Mouse (Mus musculus): ENCODE measurements around the gene Reep6. TPM values are rescaled to one million over a fixed set of nuclear protein-coding genes. Genes with fewer than 3 reads are reported as not detected.

The Reep6 gene
- polyA plus RNA-seq, 1 experiment from 2014 or later, result 4.5 TPM

DNA sequence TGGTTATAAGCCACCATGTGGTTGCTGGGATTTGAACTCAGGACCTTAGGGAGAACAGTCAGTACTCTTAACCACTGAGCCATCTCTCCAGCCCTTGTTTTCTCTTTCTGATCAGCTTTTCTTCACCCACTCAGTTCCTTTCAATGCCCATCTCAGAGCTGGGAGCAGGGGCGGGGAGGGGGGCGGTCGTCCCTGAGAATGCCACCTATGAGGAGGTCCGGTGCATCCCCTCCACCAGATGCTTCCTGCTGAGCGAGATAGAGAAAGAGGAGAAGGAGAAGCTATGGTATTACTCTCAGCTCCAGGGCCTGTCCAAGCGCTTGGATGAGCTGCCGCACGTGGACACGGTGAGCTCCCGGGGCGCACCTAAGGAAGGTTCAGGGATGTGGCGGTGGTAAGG, 25.3 kb upstream of the Reep6 start:
- DNase-seq (ENCODE audit: low spot score), result no peak
- Histone ChIP-seq H3K4me2 (ENCODE audit: low read depth, low read length) (no peak overlapping the region), H3K27me3 (ENCODE audit: control insufficient read depth, insufficient read depth, low read length) (peaks cover 32% of the 10 kb centered on the region), H3K9ac (replicated peaks; ENCODE audit: low read length) (no peak overlapping the region), H3K9me3 (replicated peaks; ENCODE audit: control insufficient read depth, low read length) (no peaks in the 10 kb centered on the region), H3K27ac (replicated peaks; ENCODE audit: low read depth, low read length) (no peak overlapping the region), H3K36me3 (replicated peaks; ENCODE audit: control insufficient read depth, insufficient read depth, low read depth, low read length) (no peaks in the 10 kb centered on the region), H3K4me3 (ENCODE audit: low read depth, low read length) (no peak overlapping the region), H3K4me1 (ENCODE audit: control insufficient read depth, insufficient read depth, low read length) (no peaks in the 10 kb centered on the region)
- 26% methylated on average over 12 of the region's 12 CpGs for WGBS
- no peak for ATAC-seq (replicated peaks; ENCODE audit: insufficient number of reproducible peaks, low FRiP score, low TSS enrichment, low read depth)

DNA sequence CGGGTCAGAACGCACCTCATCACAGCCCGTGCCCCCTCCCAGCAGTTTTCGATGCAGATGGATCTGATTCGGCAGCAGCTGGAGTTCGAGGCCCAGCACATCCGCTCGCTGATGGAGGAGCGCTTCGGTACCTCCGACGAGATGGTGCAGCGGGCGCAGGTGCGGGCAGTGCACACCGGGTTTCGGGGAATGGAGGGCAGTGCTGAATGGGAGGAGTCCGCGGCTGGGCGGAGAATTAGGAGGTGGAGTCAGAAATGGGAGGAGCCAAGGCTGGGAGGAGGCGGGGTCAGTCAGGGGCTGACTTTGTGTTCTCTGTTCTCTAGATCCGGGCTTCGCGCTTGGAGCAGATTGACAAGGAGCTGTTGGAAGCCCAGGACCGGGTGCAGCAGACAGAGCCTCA, 24.9 kb upstream of the Reep6 start:
- peaks cover 28% of the 10 kb centered on the region for H3K27me3 ChIP-seq (ENCODE audit: control insufficient read depth, insufficient read depth, low read length)
- H3K4me3 ChIP-seq (ENCODE audit: low read depth, low read length), result no peak overlapping the region
- no peaks in the 10 kb centered on the region for H3K4me1 ChIP-seq (ENCODE audit: control insufficient read depth, insufficient read depth, low read length)
- H3K9me3 ChIP-seq (replicated peaks; ENCODE audit: control insufficient read depth, low read length), result no peaks in the 10 kb centered on the region
- DNase-seq (ENCODE audit: low spot score) (no peak), ATAC-seq (replicated peaks; ENCODE audit: insufficient number of reproducible peaks, low FRiP score, low TSS enrichment, low read depth) (no peak)
- H3K27ac ChIP-seq (replicated peaks; ENCODE audit: low read depth, low read length), result no peak overlapping the region
- no peak overlapping the region for H3K4me2 ChIP-seq (ENCODE audit: low read depth, low read length)
- no peak overlapping the region for H3K9ac ChIP-seq (replicated peaks; ENCODE audit: low read length)
- H3K36me3 ChIP-seq (replicated peaks; ENCODE audit: control insufficient read depth, insufficient read depth, low read depth, low read length), result no peaks in the 10 kb centered on the region
- 13% methylated on average over 25 of the region's 25 CpGs for WGBS

GRCm38 (mm10) chr10:80311560-80311959, 18.2 kb upstream of the Reep6 start:
- Histone ChIP-seq H3K4me3 (ENCODE audit: low read depth, low read length) (no peak overlapping the region), H3K27me3 (ENCODE audit: control insufficient read depth, insufficient read depth, low read length) (peaks cover 54% of the 10 kb centered on the region), H3K27ac (replicated peaks; ENCODE audit: low read depth, low read length) (no peak overlapping the region), H3K36me3 (replicated peaks; ENCODE audit: control insufficient read depth, insufficient read depth, low read depth, low read length) (no peaks in the 10 kb centered on the region; the same call in 1 of the 2 replicates), H3K4me2 (ENCODE audit: low read depth, low read length) (no peak overlapping the region), H3K9me3 (replicated peaks; ENCODE audit: control insufficient read depth, low read length) (no peaks in the 10 kb centered on the region), H3K9ac (replicated peaks; ENCODE audit: low read length) (no peak overlapping the region), H3K4me1 (ENCODE audit: control insufficient read depth, insufficient read depth, low read length) (no peaks in the 10 kb centered on the region; the same call in 1 of the 2 replicates)
- 87% methylated on average over 16 of the region's 16 CpGs for WGBS
- no peak for DNase-seq (ENCODE audit: low spot score)
- no peak for ATAC-seq (replicated peaks; ENCODE audit: insufficient number of reproducible peaks, low FRiP score, low TSS enrichment, low read depth)

DNA sequence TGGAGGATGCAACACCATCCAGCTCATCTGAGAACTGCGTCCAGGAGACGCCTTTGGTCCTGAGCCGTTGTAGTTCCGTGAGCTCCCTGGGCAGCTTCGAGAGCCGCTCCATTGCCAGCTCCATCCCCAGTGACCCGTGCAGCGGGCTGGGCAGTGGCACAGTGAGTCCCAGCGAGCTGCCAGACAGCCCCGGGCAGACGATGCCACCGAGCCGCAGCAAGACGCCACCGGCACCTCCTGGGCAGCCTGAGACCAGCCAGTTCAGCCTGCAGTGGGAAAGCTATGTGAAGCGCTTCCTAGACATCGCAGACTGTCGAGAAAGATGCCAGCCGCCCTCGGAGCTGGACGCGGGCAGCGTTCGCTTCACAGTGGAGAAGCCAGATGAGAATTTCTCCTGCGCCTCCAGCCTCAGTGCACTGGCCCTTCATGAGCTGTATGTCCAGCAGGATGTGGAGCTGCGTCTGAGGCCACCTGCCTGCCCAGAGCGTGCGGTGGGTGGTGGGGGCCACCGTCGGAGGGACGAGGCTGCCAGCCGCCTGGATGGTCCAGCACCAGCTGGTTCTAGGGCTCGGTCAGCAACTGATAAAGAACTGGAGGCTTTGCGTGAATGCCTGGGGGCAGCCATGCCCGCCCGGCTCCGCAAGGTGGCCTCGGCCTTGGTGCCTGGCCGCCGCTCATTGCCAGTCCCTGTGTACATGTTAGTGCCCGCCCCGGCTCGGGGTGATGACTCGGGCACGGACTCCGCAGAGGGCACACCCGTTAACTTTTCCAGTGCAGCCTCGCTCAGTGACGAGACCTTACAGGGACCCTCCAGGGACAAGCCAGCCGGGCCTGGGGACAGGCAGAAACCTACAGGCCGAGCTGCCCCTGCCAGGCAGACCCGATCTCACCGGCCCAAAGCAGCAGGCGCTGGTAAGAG, 16.9 kb upstream of the Reep6 start:
- no peaks in the 10 kb centered on the region; the same call in 1 of the 2 replicates for H3K36me3 ChIP-seq (replicated peaks; ENCODE audit: control insufficient read depth, insufficient read depth, low read depth, low read length)
- no peak for ATAC-seq (replicated peaks; ENCODE audit: insufficient number of reproducible peaks, low FRiP score, low TSS enrichment, low read depth)
- H3K4me2 ChIP-seq (ENCODE audit: low read depth, low read length), result no peak overlapping the region
- no peaks in the 10 kb centered on the region; the same call in 1 of the 2 replicates for H3K4me1 ChIP-seq (ENCODE audit: control insufficient read depth, insufficient read depth, low read length)
- H3K27ac ChIP-seq (replicated peaks; ENCODE audit: low read depth, low read length), result no peak overlapping the region
- H3K4me3 ChIP-seq (ENCODE audit: low read depth, low read length), result no peak overlapping the region
- no peaks in the 10 kb centered on the region for H3K9me3 ChIP-seq (replicated peaks; ENCODE audit: control insufficient read depth, low read length)
- 60% methylated on average over 54 of the region's 54 CpGs for WGBS
- H3K27me3 ChIP-seq (ENCODE audit: control insufficient read depth, insufficient read depth, low read length), result peaks cover 56% of the 10 kb centered on the region
- DNase-seq (ENCODE audit: low spot score), result no peak
- no peak overlapping the region for H3K9ac ChIP-seq (replicated peaks; ENCODE audit: low read length)

DNA sequence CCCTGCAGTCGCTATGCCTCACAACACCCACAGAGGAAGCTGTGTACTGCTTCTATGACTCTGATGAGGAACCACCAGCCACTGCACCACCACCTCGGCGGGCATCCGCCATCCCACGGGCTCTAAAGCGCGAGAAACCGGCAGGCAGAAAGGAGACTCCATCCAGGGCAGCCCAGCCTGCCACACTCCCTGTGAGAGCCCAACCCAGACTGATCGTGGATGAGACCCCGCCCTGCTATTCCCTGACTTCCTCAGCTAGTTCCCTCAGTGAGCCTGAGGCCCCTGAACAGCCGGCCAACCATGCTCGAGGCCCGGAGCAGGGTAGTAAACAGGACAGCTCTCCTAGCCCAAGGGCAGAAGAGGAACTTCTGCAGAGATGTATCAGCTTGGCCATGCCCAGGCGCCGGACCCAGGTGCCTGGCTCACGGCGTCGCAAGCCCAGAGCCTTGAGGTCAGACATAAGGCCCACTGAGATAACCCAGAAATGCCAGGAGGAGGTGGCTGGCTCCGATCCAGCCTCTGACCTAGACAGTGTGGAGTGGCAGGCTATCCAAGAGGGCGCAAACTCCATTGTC, 16.0 kb upstream of the Reep6 start:
- no peaks in the 10 kb centered on the region; the same call in 1 of the 2 replicates for H3K4me1 ChIP-seq (ENCODE audit: control insufficient read depth, insufficient read depth, low read length)
- peaks cover 56% of the 10 kb centered on the region for H3K27me3 ChIP-seq (ENCODE audit: control insufficient read depth, insufficient read depth, low read length)
- H3K9me3 ChIP-seq (replicated peaks; ENCODE audit: control insufficient read depth, low read length), result no peaks in the 10 kb centered on the region
- no peak for DNase-seq (ENCODE audit: low spot score)
- no peak overlapping the region for H3K9ac ChIP-seq (replicated peaks; ENCODE audit: low read length)
- H3K4me2 ChIP-seq (ENCODE audit: low read depth, low read length), result no peak overlapping the region
- H3K27ac ChIP-seq (replicated peaks; ENCODE audit: low read depth, low read length), result no peak overlapping the region
- no peaks in the 10 kb centered on the region; the same call in 1 of the 2 replicates for H3K36me3 ChIP-seq (replicated peaks; ENCODE audit: control insufficient read depth, insufficient read depth, low read depth, low read length)
- H3K4me3 ChIP-seq (ENCODE audit: low read depth, low read length), result no peak overlapping the region
- no peak for ATAC-seq (replicated peaks; ENCODE audit: insufficient number of reproducible peaks, low FRiP score, low TSS enrichment, low read depth)
- 55% methylated on average over 20 of the region's 20 CpGs for WGBS

DNA sequence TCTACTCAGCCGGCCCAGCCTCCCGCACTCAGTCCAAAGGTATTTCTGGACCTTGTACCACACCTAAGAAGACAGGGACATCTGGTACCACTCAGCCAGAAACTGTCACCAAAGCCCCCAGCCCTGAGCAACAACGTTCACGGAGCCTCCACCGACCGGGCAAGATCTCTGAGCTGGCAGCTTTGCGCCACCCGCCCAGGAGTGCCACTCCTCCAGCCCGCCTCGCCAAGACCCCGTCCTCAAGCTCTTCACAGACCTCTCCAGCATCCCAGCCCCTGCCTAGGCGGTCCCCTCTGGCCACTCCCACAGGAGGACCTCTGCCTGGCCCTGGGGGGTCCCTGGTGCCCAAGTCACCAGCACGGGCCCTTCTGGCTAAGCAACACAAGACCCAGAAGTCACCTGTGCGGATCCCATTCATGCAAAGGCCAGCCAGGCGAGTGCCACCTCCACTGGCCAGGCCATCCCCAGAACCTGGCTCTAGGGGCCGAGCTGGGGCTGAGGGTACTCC, 15.2 kb upstream of the Reep6 start:
- Histone ChIP-seq H3K27ac (replicated peaks; ENCODE audit: low read depth, low read length) (no peak overlapping the region), H3K9me3 (replicated peaks; ENCODE audit: control insufficient read depth, low read length) (no peaks in the 10 kb centered on the region), H3K4me1 (ENCODE audit: control insufficient read depth, insufficient read depth, low read length) (no peaks in the 10 kb centered on the region; the same call in 1 of the 2 replicates), H3K27me3 (ENCODE audit: control insufficient read depth, insufficient read depth, low read length) (peaks cover 56% of the 10 kb centered on the region), H3K4me2 (ENCODE audit: low read depth, low read length) (no peak overlapping the region), H3K4me3 (ENCODE audit: low read depth, low read length) (no peak overlapping the region), H3K9ac (replicated peaks; ENCODE audit: low read length) (0 out of 2 replicates have a peak overlapping the region, but pooled peaks have one; percentile 18), H3K36me3 (replicated peaks; ENCODE audit: control insufficient read depth, insufficient read depth, low read depth, low read length) (no peaks in the 10 kb centered on the region; the same call in 1 of the 2 replicates)
- 51% methylated on average over 16 of the region's 16 CpGs for WGBS
- ATAC-seq (replicated peaks; ENCODE audit: insufficient number of reproducible peaks, low FRiP score, low TSS enrichment, low read depth) (no peak), DNase-seq (ENCODE audit: low spot score) (no peak)

GRCm38 (mm10) chr10:80315315-80315714, 14.4 kb upstream of the Reep6 start:
- Histone ChIP-seq H3K27ac (replicated peaks; ENCODE audit: low read depth, low read length) (no peak overlapping the region), H3K4me2 (ENCODE audit: low read depth, low read length) (no peak overlapping the region), H3K9ac (replicated peaks; ENCODE audit: low read length) (no peak overlapping the region), H3K36me3 (replicated peaks; ENCODE audit: control insufficient read depth, insufficient read depth, low read depth, low read length) (no peaks in the 10 kb centered on the region; the same call in 1 of the 2 replicates), H3K27me3 (ENCODE audit: control insufficient read depth, insufficient read depth, low read length) (peaks cover 56% of the 10 kb centered on the region), H3K4me3 (ENCODE audit: low read depth, low read length) (no peak overlapping the region), H3K9me3 (replicated peaks; ENCODE audit: control insufficient read depth, low read length) (no peaks in the 10 kb centered on the region), H3K4me1 (ENCODE audit: control insufficient read depth, insufficient read depth, low read length) (no peaks in the 10 kb centered on the region; the same call in 1 of the 2 replicates)
- 43% methylated on average over 27 of the region's 27 CpGs for WGBS
- DNase-seq (ENCODE audit: low spot score) (no peak), ATAC-seq (replicated peaks; ENCODE audit: insufficient number of reproducible peaks, low FRiP score, low TSS enrichment, low read depth) (no peak)

- Histone ChIP-seq H3K9me3 (replicated peaks; ENCODE audit: control insufficient read depth, low read length) (no peaks in the 10 kb centered on the region), H3K4me1 (ENCODE audit: control insufficient read depth, insufficient read depth, low read length) (no peaks in the 10 kb centered on the region; the same call in 1 of the 2 replicates), H3K9ac (replicated peaks; ENCODE audit: low read length) (no peak overlapping the region), H3K27me3 (ENCODE audit: control insufficient read depth, insufficient read depth, low read length) (peaks cover 51% of the 10 kb centered on the region), H3K36me3 (replicated peaks; ENCODE audit: control insufficient read depth, insufficient read depth, low read depth, low read length) (no peaks in the 10 kb centered on the region), H3K4me3 (ENCODE audit: low read depth, low read length) (no peak overlapping the region), H3K27ac (replicated peaks; ENCODE audit: low read depth, low read length) (no peak overlapping the region), H3K4me2 (ENCODE audit: low read depth, low read length) (no peak overlapping the region)
- ATAC-seq (replicated peaks; ENCODE audit: insufficient number of reproducible peaks, low FRiP score, low TSS enrichment, low read depth) (no peak), DNase-seq (ENCODE audit: low spot score) (no peak)
- 32% methylated on average over 11 of the region's 11 CpGs for WGBS
Measured at GRCm38 (mm10) chr10:80316359-80316781, 13.4 kb upstream of the Reep6 start.
